Mouse (Mus musculus) layer of hippocampus, adult 9-10 months (tissue): ENCODE measurements around the gene Mcm5.
A peak's percentile ranks its signal among the peaks of the same experiment; 100 is the strongest.

Experiments
- DNase-seq: peaks from one replicate; pipeline ENCODE4 v3.0.0; 2022; ENCODE audit warnings: low spot score

The Mcm5 gene

DNA sequence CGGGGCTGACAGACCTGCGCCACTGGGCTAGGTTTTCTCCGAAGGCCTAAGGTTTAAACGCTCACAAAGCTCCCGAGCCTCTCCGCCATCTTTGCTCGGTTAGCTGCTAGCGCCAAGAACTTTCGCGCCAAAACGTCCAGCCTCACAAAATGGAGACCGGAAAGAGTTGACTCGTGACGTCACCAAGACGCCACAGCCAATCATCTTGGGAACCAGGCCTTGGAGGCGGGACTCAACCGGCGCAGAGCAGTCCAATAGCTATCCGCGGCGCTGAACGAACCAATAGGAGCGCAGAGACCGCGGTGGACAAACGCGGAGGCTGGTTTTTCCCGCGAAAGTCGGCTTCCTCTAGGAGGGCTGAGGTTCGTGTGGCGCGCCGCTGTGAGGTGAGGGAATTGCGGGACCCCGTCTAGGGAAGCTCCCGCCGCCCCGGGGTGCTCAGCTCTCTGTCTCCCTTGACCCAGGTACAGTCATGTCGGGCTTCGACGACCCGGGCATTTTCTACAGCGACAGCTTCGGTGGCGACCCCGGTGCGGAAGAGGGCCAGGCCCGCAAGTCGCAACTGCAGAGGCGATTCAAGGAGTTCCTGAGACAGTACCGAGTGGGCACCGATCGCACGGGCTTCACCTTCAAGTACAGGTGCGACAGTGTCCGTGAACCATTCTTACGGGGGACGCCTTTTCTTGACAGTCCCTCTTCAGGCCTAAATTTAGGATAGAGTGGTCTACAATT lies at the start of gene Mcm5:
Mcm5 (plus strand) TSS at position 334 of the 732 bp plus-strand sequence.
- DNase-seq: peak; percentile 99

DNA sequence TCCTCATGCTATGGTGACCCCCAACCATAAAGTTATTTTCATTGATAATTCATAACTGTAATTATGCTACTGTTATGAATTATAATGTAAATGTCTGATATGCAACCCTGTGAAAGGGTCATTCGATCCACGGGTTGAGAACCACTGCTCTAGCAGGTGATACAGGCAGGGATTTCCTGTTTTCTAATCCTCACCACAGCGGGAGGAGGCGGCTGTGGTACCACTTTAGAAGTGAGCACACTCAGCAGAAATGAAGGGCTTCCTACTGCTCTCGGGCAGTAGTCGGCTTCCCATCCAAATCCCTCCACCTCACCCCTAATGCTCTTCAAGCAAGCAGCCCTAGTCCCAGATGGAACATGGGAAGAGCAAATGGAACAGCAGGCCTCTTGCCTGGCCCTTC lies 49.3 kb upstream of the Mcm5 start:
- DNase-seq: no peak

DNA sequence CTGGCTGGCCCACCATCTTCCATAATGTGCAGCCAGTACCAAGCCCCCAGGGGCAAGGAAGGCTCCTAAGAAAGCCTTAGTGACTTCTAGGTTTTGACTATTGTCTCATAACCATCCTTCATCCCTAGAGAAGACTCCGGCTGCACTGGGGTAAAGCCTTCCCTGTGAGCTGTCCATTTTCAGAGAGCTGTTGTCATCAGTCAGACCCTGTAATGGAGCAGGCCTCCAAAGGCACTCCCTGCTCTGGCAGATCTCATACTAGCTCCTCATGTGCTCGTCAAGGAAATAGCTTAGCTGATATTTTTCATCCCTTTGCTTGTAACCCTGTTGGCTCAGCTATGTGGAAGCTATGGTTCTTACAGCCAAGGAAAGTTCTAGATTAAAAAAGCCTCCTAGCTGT lies 48.6 kb upstream of the Mcm5 start:
- no peak for DNase-seq

DNA sequence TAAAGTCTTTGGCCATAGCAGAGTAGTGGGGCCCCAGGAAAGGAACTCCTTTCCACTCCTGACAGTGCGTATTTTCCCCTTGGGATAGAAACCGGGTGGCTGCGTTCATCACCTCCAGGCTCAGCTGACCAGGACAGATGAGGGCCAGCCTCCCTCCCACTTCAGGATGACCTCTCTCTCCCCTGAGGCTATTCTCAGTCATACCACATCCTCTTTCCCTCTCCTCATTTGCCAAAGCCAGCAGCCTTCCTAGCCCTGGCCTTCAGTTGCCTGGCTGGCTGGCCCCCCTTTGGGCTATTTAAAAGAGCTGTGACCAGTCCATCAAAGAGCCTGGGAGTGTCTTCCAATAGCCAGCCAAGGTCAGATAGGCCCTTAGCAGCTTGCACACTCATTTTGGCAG lies 46.1 kb upstream of the Mcm5 start:
- no peak for DNase-seq

GRCm38 (mm10) chr8:75064790-75065189 lies 44.6 kb upstream of the Mcm5 start:
- DNase-seq: no peak

DNA sequence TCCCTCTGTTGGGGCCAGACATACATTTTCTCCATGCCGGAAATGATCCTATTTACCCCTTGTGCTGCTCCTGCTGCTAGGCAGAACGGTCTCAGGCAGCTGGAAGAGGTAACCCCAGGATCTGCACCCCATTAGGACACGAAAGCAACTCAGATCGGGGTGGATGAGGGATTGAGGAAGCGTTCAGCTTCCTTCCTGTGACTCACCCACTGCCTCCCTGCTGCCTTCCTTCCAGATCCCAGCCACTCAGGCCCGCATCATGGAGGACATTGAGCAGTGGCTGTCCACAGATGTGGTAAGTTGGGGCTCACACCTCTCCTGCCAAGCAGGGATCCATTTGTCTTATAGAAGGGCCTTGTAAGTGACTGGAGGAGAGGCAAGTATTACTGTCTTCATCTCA lies 42.1 kb upstream of the Mcm5 start:
- no peak for DNase-seq

GRCm38 (mm10) chr8:75070297-75070696 lies 39.1 kb upstream of the Mcm5 start:
- no peak for DNase-seq

- DNase-seq: peak; percentile 67
These were observed 37.6 kb upstream of the Mcm5 start for GRCm38 (mm10) chr8:75071627-75072346.

GRCm38 (mm10) chr8:75074876-75075275 lies 34.5 kb upstream of the Mcm5 start:
- no peak for DNase-seq

- DNase-seq: no peak
These were observed 31.2 kb upstream of the Mcm5 start for GRCm38 (mm10) chr8:75078215-75078614.

DNA sequence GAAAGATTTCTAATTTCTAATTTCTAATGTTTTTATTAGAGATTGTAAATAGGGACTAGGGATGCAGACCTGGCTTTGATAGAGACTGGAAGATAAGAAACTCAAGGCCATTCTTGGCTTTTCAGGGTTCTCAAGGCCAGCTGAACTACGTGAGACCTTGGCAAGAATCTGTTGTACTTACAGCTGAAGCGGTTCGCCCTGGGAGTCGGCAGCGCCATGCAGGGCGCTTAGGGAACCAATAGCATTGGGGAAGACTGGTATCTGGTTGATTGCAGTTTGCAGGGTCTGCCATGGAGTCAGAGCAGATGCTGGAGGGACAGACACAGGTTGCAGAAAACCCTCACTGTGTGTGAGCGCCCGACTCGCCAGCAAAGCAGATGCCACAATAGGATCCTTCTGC lies 30.5 kb upstream of the Mcm5 start:
- DNase-seq: no peak

DNA sequence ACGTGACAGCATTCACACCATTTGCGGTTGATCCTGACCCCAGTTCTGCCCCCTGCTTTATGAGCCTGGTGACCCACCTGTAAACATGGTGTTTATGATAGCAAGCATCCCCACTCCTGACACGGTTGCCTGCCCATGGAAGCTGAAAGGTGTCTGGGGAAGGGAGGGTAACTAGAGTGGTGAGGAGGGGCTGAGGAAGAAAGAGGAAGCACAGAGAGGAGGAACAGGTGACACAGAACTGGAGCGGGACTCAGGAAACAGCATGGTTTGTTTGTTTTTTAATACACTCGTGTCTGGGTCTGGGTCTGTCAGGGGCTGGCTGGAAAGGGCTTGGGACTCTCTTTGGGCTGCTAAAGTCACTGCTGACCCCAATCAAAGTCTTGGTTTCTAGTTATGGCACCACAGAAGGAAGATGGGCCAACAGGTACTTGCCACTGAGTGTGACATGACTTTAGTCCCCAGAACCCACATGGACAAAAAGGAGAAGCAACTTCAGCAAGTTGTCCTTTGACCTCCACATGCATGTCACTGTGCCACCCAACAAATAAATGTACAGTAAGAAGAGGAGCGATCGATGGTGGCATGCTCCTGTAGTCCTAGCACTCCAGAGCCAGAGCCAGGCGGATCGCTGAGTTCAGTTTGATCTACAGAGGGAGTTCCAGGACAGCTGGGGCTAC lies 27.9 kb upstream of the Mcm5 start:
- DNase-seq: no peak

DNA sequence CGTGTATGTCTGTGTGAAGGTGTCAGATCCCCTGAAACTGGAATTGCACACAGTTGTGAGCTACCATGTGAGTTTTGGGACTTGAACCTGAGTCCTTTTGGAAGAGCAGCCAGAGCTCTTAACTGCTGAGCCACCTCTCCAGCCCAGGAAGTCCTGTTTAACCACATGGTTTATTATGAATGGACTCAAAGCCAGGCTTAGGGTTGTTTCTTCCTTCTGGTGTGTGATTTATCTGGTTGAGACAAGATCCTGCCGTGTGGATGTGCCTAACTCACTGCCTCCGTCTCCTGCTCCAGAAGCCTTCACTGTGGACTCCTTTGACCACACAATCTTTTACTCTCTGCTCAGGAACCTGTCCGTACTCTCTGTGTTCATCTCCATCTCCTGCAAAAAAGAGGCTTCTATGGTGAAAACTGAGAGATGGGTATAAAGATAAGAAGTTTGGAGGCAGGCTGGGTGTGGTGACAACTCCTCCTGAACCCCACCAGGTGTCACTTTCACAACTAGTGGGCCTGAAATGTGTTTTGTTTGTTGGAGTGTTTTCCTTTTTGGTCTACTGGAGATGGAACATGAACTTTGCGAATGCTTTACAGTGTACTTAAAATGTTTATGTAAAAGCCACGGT lies 27.1 kb upstream of the Mcm5 start:
- no peak for DNase-seq

DNA sequence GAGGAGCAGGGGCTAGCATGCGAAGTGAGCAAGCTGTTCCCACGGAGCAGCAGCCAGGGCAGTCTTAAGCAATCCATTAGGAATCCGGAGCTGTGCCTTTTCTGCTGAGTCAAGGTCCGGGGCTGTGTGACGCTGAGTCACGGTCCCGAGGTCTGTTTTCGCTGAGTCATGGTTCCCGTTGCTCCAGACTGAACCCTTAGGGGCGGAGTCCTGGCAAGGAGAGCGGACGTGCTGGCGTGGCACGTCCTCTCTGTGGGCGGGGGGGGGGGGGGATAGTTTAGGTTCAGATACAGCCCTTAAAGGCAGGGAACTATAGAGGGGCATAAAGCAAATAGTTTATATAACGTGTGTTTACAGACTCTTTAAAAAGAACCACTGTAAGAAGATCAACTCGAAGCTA lies 25.5 kb upstream of the Mcm5 start:
- DNase-seq: peak; percentile 63

- DNase-seq: no peak
These were observed 24.8 kb upstream of the Mcm5 start for GRCm38 (mm10) chr8:75084382-75085064.

GRCm38 (mm10) chr8:75086002-75086401 lies 23.4 kb upstream of the Mcm5 start:
- no peak for DNase-seq

- no peak for DNase-seq
These were observed 22.2 kb upstream of the Mcm5 start for GRCm38 (mm10) chr8:75087127-75087526.

GRCm38 (mm10) chr8:75088989-75089881 lies 20.1 kb upstream of the Mcm5 start:
- peak; percentile 69 for DNase-seq

DNA sequence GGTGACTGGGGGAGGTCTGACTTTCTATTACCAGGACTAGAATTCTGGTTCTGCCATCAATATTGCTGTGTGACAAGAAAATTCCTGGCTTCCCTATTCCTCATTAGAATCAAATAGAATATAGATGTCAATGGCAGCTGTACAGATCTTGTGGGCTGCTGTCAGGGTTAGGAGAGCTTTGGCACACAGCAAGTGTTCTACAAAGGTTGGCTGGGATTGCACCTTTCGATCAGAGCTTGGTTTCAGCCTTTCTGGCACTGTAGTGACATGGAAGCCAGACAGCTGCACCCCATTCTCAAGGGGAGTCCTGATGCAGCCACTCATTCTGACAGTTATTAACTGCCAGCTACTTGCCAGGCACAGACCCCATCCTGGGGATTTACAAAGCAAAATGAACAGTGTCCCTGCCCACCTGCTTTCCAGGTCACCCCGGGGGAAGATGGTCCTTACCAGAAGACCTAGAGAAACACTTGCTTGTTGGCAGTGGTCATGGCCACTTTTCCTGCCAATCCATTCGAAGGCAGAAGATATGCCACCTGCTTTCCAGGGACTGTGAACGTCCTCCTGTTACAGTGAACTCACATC lies 18.5 kb upstream of the Mcm5 start:
- DNase-seq: no peak

DNA sequence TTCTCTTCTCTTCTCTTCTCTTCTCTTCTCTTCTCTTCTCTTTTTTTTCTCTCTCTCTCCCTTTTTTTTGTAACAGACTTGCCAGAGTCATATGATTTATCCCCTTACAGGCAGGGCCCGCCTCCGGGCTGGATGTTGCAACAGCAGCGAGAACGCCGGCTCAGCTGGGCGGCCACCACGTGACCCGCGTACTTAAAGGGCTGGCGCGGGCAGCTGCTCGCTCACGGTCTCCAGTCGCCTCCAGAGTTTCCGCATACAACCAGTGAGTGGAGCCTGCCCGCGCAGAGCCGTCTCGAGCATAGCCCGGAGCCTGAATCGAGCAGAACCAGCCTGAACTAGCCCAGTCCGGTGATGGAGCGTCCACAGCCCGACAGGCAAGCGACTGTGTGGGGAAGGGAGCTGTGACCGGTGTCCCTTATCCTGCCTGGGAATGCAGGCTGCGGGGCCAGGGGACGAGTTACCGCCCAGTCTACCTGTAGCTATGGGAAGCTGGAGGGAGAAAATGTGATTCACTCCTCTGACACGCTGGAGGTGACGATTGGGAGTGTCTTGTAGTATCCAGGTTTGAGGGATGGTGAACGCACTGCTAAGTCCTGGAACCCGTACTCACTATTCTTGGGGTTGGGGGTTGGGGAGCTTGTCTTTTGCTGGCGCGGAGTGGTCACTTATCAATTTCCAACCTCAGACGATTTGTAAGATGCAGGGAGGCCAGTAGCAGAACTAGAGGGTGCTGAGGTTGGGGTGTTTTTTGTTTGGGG lies 15.8 kb upstream of the Mcm5 start, which contains the start of gene Hmox1:
Hmox1 (plus strand) TSS at position 223 of the 758 bp plus-strand sequence.
- peak; percentile 76 for DNase-seq
